Mouse (Mus musculus) heart, postnatal 36 days (tissue): Measurements from ENCODE around the gene Tekt3. TPM values are rescaled to one million over a fixed set of nuclear protein-coding genes. Genes with fewer than 3 reads are reported as not detected.

Experiments used
- DNase-seq, 2 experiments: peaks; one replicate each; pipeline ENCODE4 v3.0.0; 2021 to 2022
- intact Hi-C: fragments of 180-260 bp; cut with DNase I; formaldehyde crosslinking; loops from one replicate; pipeline ENCODE4 v1.15.1; 2025
- total RNA-seq, 2 experiments: library from RNA; stranded (reverse); gene quantifications; 2 replicates each; pipeline ENCODE4 v1.2.3; 2021

Gene Tekt3
- total RNA-seq, result not detected

DNA sequence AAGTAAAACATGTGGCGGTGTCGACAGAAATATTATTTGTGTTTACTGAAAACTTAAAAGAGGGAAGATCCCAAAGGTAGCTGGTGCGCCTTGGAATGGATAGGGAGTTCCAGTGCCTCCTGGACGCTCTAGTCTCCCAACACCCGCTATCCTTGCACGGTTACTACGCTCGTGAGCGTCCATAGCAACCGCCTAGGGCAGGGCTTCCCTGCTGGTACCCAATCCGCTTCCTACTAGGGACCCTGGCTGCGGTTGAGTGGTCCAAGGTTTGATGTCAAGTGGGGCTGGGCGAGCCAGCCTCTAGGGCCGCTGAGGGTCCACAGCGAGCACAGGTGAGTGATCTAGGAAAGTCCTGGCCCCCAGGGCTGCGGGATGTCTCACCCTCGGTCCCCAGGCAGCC is at the start of gene Tekt3:
TSS of gene Tekt3 (plus strand) at position 209 of the 400 bp plus-strand sequence.
- intact Hi-C loops, result no loop called here

GRCm38 (mm10) chr11:63017327-63018082 is 43.9 kb upstream of the Tekt3 start:
- DNase-seq, result no peak
- intact Hi-C loops, result no loop called here

More for the DNA sequence above, at the start of gene Tekt3:
- DNase-seq, result no peak

GRCm38 (mm10) chr11:63018083-63018622 is 43.3 kb upstream of the Tekt3 start:
- no peak for DNase-seq
- intact Hi-C loops, result no loop called here

- DNase-seq, result peak in 1 of 2 experiments; percentile 18
- intact Hi-C loops, result no loop called here
These were observed 40.8 kb upstream of the Tekt3 start for GRCm38 (mm10) chr11:63020633-63021032.

GRCm38 (mm10) chr11:63021141-63021806 is 40.2 kb upstream of the Tekt3 start:
- intact Hi-C loops, result no loop called here

GRCm38 (mm10) chr11:63023461-63023860 is 38.0 kb upstream of the Tekt3 start:
- intact Hi-C loops, result no loop called here
- peak; percentile 58 to 63 for DNase-seq

More at GRCm38 (mm10) chr11:63021141-63021806, 40.2 kb upstream of the Tekt3 start:
- no peak for DNase-seq

DNA sequence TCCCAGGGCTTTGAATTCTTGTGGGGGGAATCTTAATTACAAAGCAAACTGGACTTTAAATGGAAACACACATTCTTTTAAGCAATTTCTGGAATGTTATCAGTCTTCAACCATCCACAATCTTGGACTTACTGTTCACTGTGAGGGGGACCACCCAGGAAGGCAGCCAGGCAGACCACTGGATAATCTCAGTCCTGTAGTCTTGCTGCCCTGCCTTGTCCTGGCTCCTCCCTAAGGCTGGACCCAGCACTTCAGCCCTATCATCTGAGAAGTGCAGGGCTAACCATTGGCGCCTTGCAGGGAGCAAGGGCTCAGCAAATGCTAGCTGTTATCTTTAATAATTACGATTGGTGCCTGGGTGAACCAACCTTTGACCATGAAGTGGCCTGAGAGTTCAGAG is 37.3 kb upstream of the Tekt3 start:
- no peak for DNase-seq

GRCm38 (mm10) chr11:63025476-63025875 is 36.0 kb upstream of the Tekt3 start:
- no peak for DNase-seq
- intact Hi-C loops, result loop anchor here (5.0 kb wide), 1 partner anchor 103 kb away; no protein-coding TSS in a partner anchor

More for the DNA sequence above, 37.3 kb upstream of the Tekt3 start:
- intact Hi-C loops, result no loop called here

- intact Hi-C loops, result loop anchor here (2.0 to 5.0 kb wide), 2 partner anchors 104 kb away; no protein-coding TSS in a partner anchor
- DNase-seq, result peak; percentile 64 to 76
These were observed 34.8 kb upstream of the Tekt3 start for GRCm38 (mm10) chr11:63026651-63027141.

DNA sequence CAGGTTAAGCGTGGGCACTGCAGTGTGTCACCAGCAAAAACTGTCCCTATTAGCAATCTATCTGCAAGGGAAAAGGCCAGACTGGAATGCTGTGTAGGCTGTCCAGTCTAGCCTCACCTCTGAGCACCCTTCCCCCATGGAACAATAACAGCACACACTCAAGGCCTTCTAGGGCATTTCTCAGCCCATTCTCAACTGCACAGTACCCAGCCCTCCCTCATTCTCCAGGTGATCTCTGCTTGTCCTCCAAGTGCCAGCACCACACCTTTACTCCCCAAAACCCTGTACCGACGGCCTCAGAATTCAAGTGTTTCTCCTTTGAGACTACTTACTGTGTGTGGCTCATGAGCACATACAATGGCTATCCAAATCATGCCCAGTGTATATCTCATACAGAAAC is 33.3 kb upstream of the Tekt3 start:
- intact Hi-C loops, result loop anchor here (5.0 kb wide), 1 partner anchor 106 kb away; no protein-coding TSS in a partner anchor

DNA sequence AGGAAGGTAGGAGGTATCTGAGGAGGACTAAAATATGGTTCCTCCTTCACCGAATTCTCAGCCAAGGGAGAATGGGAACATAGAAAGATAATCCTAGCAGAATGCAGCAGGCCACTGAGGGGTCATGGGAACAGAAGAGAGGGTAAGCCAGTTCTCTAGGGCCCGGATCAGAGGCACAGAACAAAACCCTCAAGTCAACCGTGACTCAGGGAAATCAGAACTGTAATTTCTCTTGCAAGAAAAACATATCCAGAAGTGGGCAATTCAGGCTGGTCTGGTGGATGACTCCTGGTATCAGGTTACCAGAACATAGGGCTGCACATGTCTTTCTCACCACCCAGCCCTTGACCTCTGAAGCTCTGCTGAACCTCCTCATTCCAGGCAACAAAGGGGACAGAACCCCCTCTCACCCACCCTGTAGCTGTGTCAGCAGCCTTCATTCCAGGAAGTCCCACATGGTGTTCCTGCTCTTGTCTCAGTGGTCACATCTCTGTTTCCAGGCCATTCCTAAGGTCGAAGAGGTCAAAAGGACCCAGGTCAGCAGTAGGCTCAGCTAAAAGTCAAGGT is 32.2 kb upstream of the Tekt3 start:
- intact Hi-C loops, result loop anchor here (5.0 kb wide), 1 partner anchor 107 kb away; no protein-coding TSS in a partner anchor
- DNase-seq, result no peak

More for the DNA sequence above, 33.3 kb upstream of the Tekt3 start:
- no peak for DNase-seq

- DNase-seq, result no peak
- intact Hi-C loops, result loop anchor here (5.0 kb wide), 1 partner anchor 107 kb away; no protein-coding TSS in a partner anchor
These were observed 31.7 kb upstream of the Tekt3 start for GRCm38 (mm10) chr11:63029721-63030120.

- intact Hi-C loops, result no loop called here
- DNase-seq, result no peak
These were observed 25.8 kb upstream of the Tekt3 start for GRCm38 (mm10) chr11:63035420-63036211.

DNA sequence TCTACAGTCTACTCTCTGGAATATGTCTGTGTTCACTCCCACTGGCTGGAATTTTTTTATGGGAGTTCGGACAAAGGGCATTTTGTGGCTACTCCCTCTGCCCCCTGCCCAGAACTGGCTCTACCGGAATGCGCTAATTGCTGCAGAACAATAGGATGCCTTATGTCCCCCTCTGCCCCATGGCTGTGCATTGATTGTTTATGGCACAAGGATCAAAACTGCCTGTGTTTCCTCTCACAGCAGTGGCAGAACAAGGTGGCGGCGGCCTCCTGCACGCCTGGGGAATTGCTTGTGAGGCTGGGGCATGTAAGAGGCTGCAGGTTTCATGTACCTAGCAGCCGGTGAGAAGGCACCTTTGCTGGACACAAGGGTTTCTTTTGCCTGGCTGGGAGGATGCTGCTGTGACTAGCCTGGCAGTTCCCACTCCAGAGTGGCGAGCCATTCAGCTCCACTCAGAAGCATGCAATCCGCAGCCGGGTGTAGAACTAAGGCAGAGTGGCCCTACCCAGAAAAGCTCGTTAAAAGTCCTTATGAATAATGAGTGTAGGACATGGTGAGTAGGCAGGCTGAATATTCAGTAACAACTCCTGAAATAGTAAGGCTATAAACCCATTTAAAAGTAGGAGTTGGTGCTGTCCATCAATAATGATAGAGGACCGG is 21.3 kb upstream of the Tekt3 start:
- no peak for DNase-seq
- intact Hi-C loops, result no loop called here

DNA sequence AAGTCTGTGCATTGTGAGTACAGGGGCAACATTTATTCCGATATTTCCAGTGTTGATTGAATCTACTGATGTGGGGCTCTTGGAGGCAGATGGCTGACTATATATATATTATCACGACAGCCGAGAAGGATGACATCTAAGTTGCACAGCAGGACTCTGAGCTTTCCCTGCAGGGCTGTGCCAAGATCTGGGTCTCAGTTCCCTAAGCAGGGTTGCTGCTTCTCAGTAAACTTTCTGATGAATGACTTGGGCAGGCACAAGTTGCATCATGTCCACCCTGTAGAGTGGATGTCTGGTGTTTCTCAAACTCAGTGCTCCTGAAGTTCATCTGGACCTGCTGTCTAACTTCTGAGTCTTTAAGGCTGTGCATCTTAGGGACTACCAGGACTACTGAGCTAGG is 15.7 kb upstream of the Tekt3 start:
- no peak for DNase-seq
- intact Hi-C loops, result no loop called here

DNA sequence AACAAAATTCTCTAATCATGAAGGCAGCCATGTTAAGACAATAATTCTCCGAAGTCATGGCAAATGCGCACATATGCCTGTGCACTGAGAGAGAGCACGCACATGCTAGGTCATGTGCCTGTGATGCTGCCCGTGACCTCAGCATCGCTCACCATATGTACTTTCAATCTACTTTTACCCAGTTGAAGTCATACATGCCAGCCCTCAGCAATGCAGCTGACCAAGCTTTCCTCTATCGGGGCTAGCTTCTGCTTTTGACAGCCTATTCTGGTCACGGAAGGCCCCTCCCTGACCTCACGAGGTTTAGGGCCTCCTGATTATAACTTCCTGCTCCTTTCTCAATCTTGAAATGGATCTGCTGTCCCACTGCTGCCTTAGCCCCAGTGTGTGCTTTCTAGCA is 15.1 kb upstream of the Tekt3 start:
- intact Hi-C loops, result no loop called here
- DNase-seq, result no peak

- intact Hi-C loops, result no loop called here
- no peak for DNase-seq
These were observed 11.0 kb upstream of the Tekt3 start for GRCm38 (mm10) chr11:63050362-63050932.

DNA sequence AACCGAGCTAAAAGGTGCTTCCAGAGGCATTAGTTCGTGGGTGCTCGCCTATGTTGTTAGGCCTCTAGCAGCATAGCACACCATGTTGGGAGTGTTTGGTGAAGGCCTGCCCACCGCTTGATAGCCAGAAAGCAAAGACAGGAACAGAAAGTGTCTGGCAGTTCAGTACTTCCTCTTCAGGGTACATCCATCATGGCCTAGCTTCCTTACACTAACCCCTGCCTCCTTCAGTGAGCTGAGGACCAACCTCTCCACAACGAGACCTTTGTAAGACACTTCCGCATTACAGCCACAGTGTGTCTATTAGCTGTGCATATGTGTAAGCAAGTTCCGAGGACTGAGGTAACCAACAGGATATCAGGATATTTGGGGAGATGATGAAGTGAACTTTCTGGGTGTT is 10.4 kb upstream of the Tekt3 start:
- intact Hi-C loops, result no loop called here
- no peak for DNase-seq

DNA sequence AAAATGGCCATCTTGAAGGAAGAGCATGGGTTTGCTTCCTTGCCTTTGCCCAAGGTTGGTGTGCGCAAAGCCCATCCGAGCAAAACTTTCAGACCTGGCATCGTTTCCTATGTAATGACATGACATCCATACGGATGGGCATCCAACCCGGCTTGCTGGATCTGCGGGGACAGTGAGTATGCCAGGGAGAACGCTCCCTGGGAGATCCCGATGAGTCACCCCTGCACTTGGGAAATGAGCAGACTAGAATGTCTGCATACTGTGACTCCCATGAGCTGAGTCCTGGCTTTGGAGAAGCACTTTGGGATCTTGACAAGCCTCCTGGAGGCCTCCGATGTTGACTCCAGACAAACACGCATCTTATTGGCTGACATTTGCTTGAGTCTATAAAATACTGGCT is 9.5 kb upstream of the Tekt3 start:
- intact Hi-C loops, result no loop called here
- no peak for DNase-seq
